Mouse (Mus musculus) small intestine, adult 2 months (tissue): ENCODE data around the gene Gm43517. TPM values are rescaled to one million over a fixed set of nuclear protein-coding genes. Genes with fewer than 3 reads are reported as not detected.

ENCODE experiments used
- H3K27ac ChIP-seq: fragments of 200-500 bp; 2 replicates; pipeline ENCODE4 v1.5.1; 2012; ENCODE audit warnings: low read depth, low read length, control low read depth, inconsistent platforms; ENCODE audit not compliant: insufficient read depth
- H3K27me3 ChIP-seq: fragments of 200-500 bp; 2 replicates; pipeline ENCODE4 v1.6.1; 2012; ENCODE audit warnings: mild to moderate bottlenecking, moderate library complexity, low read length, inconsistent platforms; ENCODE audit not compliant: control insufficient read depth, insufficient read depth
- H3K36me3 ChIP-seq: fragments of 200-500 bp; 2 replicates; pipeline ENCODE4 v1.6.1; 2012; ENCODE audit warnings: mild to moderate bottlenecking, low read length, control low read depth, inconsistent platforms; ENCODE audit not compliant: control insufficient read depth, insufficient read depth
- H3K4me1 ChIP-seq: fragments of 200-500 bp; 2 replicates; pipeline ENCODE4 v1.6.1; 2012; ENCODE audit warnings: low read length, inconsistent platforms, mixed read lengths; ENCODE audit not compliant: control insufficient read depth, insufficient read depth, insufficient read length
- H3K4me3 ChIP-seq: fragments of 200-500 bp; 2 replicates; pipeline ENCODE4 v1.5.1; 2012; ENCODE audit warnings: low read depth, mild to moderate bottlenecking, control low read depth, inconsistent platforms, low read length, moderate library complexity
- CTCF ChIP-seq: fragments of 200-500 bp; IDR thresholded peaks from 2 replicates; pipeline ENCODE4 v1.5.1; 2012; ENCODE audit warnings: low read depth, mild to moderate bottlenecking, control low read depth, inconsistent platforms, low read length, moderate library complexity, mixed read lengths; ENCODE audit not compliant: insufficient replicate concordance, insufficient read length; ENCODE audit errors: extremely low read depth
- POLR2A ChIP-seq: fragments of 200-500 bp; IDR thresholded peaks from 2 replicates; pipeline ENCODE4 v1.6.1; 2012; ENCODE audit warnings: low read depth, mild to moderate bottlenecking, control low read depth, inconsistent platforms, low read length, moderate library complexity
- WGBS: fragments of 180-500 bp; shearing (Covaris S2); methylation state at CpG from one replicate; pipeline ENCODE4 v1.1.7; 2018; 5-methylcytosine and 5-hydroxymethylcytosine counted together
- polyA plus RNA-seq: library from polyadenylated mRNA; depleted of rRNA; stranded (reverse); fragments of >200 nt; gene quantifications from 2 replicates; pipeline ENCODE4 v1.2.3, GENCODE M21; 2012

The Gm43517 gene
- polyA plus RNA-seq, 1 experiment = not detected

DNA sequence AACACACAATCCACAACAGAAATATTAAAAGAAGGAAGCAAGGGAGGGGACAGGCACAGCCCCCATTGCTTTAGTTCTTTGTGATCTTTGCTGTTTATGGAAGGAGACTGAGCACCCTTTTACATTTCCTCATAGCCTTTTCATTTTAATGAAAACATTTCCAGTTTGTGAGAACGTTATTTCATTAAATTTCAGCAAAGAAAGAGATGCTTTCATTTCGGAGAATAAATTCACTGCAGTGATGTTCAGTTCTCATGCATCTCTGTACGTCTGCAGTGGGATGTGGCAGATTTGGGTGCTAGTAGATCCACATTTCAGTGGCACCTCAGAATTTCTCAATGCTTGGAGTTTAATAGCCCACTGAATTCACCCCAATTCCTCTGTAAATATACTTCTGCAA, 13.7 kb downstream of the Gm43517 start:
- peaks cover 17% of the 10 kb centered on the region for H3K27me3 ChIP-seq

DNA sequence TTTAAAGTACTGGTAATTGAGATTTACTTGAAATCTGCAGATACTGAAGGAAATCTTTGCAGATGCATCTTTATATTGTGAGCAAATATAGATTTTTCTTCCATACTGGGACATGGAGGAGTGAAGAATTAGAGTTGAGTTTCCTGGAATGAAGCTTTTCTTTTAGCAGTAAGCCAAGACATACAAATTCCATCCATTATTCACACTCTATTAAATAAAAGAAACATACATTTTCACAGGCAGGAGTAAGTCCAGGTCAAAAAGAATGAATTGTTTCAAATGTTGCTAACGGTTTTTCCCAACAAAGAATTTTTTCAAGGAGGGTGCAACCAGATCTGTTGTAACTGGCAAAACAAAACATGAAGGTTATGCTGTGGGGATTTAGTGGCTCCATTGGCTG, 14.6 kb downstream of the Gm43517 start:
- H3K36me3 ChIP-seq = no peaks in the 10 kb centered on the region
- H3K4me1 ChIP-seq = no peaks in the 10 kb centered on the region
- peaks cover 17% of the 10 kb centered on the region for H3K27me3 ChIP-seq
- 1% methylated on average over 1 of the region's 1 CpGs for WGBS
- TF ChIP-seq CTCF (no peak), POLR2A (no peak)
- no peak overlapping the region for H3K27ac ChIP-seq
- no peak overlapping the region for H3K4me3 ChIP-seq

More for the DNA sequence above, 13.7 kb downstream of the Gm43517 start:
- TF ChIP-seq POLR2A = no peak
- no peak for TF ChIP-seq CTCF
- no peaks in the 10 kb centered on the region for H3K36me3 ChIP-seq
- no peak overlapping the region for H3K27ac ChIP-seq
- H3K4me3 ChIP-seq = no peak overlapping the region
- no peaks in the 10 kb centered on the region for H3K4me1 ChIP-seq
- WGBS = 22% methylated on average over 3 of the region's 3 CpGs

DNA sequence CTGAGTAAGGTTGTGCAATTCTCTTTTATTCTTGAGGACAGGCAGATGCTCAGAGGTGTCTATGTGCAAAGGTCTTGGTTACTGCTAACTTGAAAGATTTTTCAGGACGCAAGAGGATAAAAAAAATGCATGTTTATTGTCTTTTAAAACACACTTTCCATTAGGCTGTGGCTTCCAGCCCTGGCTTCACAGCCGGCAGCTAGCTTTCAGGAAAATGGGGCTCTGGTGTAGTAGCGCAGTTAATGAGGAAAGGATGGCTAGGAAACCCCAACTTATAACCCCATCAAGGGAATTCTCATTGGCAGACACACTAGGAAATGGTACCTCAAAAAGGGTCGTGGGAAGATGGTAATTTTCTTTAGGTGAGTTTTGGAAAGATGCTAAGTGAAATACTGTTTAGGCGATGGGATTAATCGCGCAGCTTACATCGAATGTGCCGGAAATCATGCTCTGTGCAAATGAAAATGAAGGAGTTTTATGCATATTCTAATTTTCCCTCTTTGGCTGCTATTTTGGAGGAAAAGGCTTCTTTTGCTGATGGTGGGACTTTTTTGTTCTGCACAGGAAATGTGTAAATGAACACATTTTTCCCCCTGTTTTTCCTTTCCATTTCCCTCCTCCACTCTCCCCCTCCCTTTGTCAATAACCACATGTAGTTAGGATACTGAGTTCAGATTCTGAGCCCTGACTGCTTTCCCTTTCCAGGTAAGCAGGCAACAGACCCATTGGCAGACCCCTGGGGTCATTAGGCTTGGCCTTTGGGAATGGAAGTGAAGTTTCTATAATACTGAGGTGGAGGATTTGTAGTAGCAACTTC, 15.3 kb downstream of the Gm43517 start:
- no peak for TF ChIP-seq CTCF
- TF ChIP-seq POLR2A = no peak
- Histone ChIP-seq H3K4me3 (no peak overlapping the region), H3K4me1 (no peaks in the 10 kb centered on the region), H3K27ac (no peak overlapping the region), H3K36me3 (no peaks in the 10 kb centered on the region), H3K27me3 (peaks cover 17% of the 10 kb centered on the region)
- WGBS = 8% methylated on average over 9 of the region's 9 CpGs

DNA sequence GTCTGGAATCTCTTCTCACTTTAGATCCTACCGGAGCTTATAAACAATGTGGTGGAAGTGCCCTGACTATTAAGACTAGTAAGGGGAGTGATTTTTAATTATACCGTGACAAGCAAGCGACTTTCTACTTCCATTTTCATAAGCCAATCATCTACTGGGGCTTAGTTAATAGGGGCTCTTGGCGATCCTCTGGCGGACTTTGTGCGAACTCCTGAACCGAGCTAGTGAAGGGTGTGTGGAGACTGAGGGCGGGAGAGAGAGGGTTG, 15.8 kb downstream of the Gm43517 start:
- H3K27ac ChIP-seq = no peak overlapping the region
- H3K4me3 ChIP-seq = no peak overlapping the region
- H3K4me1 ChIP-seq = no peaks in the 10 kb centered on the region
- no peak for TF ChIP-seq CTCF
- no peak for TF ChIP-seq POLR2A
- WGBS = under 1% methylated on average over 8 of the region's 8 CpGs
- H3K36me3 ChIP-seq = no peaks in the 10 kb centered on the region
- peaks cover 17% of the 10 kb centered on the region for H3K27me3 ChIP-seq

DNA sequence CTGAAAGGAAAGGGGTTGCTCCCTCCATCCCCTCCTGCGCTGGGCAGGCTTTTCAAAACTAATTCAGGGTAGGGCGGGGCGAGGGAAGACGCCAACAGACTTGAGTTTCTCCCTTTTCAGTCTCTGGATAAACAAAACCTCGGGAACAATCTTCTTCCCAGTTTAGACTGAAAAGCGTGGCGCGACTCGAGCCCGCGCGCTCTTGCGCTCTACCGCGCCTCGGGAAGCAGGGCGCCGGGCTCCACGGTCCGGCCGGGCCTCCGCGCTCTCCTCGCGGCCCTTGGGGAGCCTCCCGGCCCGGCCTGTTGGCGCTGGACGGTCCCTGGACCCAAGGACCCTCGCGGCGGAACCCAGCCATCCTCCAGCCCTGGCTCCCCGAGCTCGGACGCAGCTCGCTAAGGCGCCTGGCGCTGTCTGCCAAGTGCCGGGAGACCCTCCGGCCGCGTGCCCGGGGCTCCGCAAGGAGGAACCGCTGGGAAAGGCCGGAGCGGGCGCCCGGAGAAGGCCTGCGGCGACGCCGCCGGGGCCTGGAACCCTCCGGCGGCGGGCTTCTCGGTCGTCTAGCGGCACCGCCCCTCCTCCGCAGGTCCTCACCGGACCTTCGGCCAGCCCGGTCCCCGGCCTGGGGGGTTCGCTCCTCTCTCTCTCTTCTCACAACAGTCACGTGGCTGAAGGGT, 16.3 kb downstream of the Gm43517 start:
- 2% methylated on average over 68 of the region's 68 CpGs for WGBS

DNA sequence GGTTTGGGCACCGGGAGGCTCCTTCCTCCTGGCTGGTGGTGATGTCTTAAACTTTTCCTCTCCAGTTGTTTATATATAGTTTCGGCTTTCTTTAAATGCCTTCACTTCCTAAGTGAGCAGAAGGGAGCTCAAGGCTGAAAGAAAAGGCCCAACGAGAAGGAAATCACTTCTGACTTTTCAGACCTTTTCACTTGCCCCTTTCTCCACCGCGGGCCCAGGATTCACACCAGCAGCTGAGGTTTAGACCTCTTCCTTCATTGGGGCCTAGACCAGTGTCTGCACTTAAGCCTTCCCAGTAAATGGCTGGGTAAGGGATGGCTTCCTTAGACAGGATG, 16.8 kb downstream of the Gm43517 start:
- Histone ChIP-seq H3K4me3 (no peak overlapping the region), H3K27ac (no peak overlapping the region), H3K27me3 (peaks cover 17% of the 10 kb centered on the region), H3K36me3 (no peaks in the 10 kb centered on the region), H3K4me1 (no peaks in the 10 kb centered on the region)
- WGBS = 2% methylated on average over 5 of the region's 5 CpGs
- TF ChIP-seq POLR2A (no peak), CTCF (no peak)

More for the DNA sequence above, 16.3 kb downstream of the Gm43517 start:
- no peak for TF ChIP-seq POLR2A
- TF ChIP-seq CTCF = no peak
- H3K27ac ChIP-seq = no peak overlapping the region
- no peaks in the 10 kb centered on the region for H3K36me3 ChIP-seq
- H3K4me3 ChIP-seq = no peak overlapping the region
- no peaks in the 10 kb centered on the region for H3K4me1 ChIP-seq
- peaks cover 17% of the 10 kb centered on the region for H3K27me3 ChIP-seq

DNA sequence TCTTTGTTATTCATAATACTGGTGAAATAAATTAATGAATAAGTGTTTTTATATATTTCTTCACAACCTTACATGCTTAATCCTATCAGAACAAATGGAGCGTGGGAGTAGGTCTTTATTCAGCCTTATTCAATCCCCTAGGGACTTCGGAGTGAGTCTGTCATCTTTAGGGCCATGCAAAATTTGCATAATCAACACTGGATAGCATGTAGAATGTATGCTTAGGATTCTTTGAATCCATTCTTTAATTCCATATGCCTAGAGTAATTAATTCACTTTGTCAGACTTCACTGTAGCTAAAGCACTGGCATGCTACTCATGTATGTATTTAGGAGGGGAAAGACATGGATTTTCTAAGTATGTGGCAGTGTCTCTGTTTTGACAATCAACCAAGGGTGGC, 24.9 kb downstream of the Gm43517 start:
- H3K36me3 ChIP-seq = no peaks in the 10 kb centered on the region
- no peak overlapping the region for H3K4me3 ChIP-seq
- H3K27ac ChIP-seq = no peak overlapping the region
- H3K27me3 ChIP-seq = no peaks in the 10 kb centered on the region
- 78% methylated on average over 2 of the region's 2 CpGs for WGBS
- no peaks in the 10 kb centered on the region for H3K4me1 ChIP-seq
- TF ChIP-seq POLR2A (no peak), CTCF (no peak)
